Mouse (Mus musculus) Patski (cell line): ENCODE measurements at regions not wholly inside any gene's neighbourhood (a gene's known extent, or its start where the extent isn't known, plus 50 kb on each side); places are given as distances from the start of the nearest gene placed in this dataset.

ENCODE experiments used
- ATAC-seq: fragments of 100-300 bp; one replicate; pipeline ENCODE4 v1.8.0; 2021
- CTCF ChIA-PET: fragments of 350-600 bp; sonication (Branson Sonifier 250); formaldehyde crosslinking; loops from one replicate; lab custom pipeline; 2022; ENCODE audit warnings: inconsistent platforms; lab: Charles Lee
- POLR2A ChIA-PET: fragments of 350-600 bp; sonication (Branson Sonifier 250); formaldehyde crosslinking; loops from one replicate; lab custom pipeline; 2022; ENCODE audit warnings: antibody characterized with exemption, inconsistent platforms; lab: Charles Lee
- DNase-seq: peaks from one replicate; pipeline ENCODE4 v3.0.0-alpha.2; 2011; ENCODE audit warnings: low read depth, low spot score
- H3K27me3 ChIP-seq: fragments of 371-371 bp; one replicate; pipeline ENCODE4 v1.5.1; 2021
- CTCF ChIP-seq: fragments of 100-300 bp; IDR thresholded peaks from one replicate; pipeline ENCODE4 v1.5.1; 2021
- in situ Hi-C: fragments of 300-500 bp; cut with MboI; formaldehyde crosslinking; loops from 3 replicates; pipeline ENCODE4 v1.11.1; 2018; ENCODE audit warnings: low pct_unique_long_range_greater_than_20kb, mixed read lengths

GRCm38 (mm10) chr5:64598606-64599005 is 204.6 kb upstream of the Klf3 start:
- CTCF ChIA-PET = no interaction called here
- H3K27me3 ChIP-seq = no peaks in the 10 kb centered on the region
- in situ Hi-C loops = no loop called here
- DNase-seq (no peak), ATAC-seq (no peak)
- TF ChIP-seq CTCF = no peak
- POLR2A ChIA-PET = interaction anchor here (1.1 kb wide), 1 partner anchor 78 kb away, joined by 3 read pairs; no protein-coding TSS in a partner anchor

- POLR2A ChIA-PET = interaction anchor here (0.6 to 1.1 kb wide), 3 partner anchors 78 to 206 kb away, joined by 3 to 8 read pairs (median 3); no protein-coding TSS in a partner anchor
- no peaks in the 10 kb centered on the region for H3K27me3 ChIP-seq
- DNase-seq (no peak), ATAC-seq (no peak)
- CTCF ChIA-PET = no interaction called here
- TF ChIP-seq CTCF = no peak
- in situ Hi-C loops = no loop called here
These were observed 204.2 kb upstream of the Klf3 start for GRCm38 (mm10) chr5:64599015-64599414.

DNA sequence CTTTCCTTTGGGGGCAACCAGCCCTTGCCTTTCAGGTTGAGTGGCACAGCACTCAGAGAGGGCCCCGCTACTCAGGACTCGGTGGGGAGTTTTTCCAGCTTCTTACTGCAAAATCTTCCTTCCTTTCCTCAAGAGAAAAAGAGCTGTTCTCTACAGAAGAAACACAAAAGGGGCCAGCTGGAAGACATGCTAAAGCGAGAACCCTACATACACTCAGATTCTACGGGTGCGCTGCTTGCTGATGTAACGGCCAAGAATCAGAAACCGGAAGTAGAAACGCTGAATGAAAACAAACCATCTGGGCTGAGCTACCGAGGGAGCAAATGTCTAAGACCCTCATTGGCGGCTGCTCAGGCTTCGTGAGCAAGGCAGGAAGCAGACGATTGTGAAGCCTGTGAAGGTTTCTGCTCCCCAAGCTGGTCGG is 203.3 kb upstream of the Klf3 start:
- ChIA-PET POLR2A (interaction anchor here (0.7 to 1.1 kb wide), 2 partner anchors 79 to 206 kb away, joined by 3 to 8 read pairs; no protein-coding TSS in a partner anchor), CTCF (no interaction called here)
- no peaks in the 10 kb centered on the region for H3K27me3 ChIP-seq
- TF ChIP-seq CTCF = no peak
- DNase-seq (no peak), ATAC-seq (no peak)
- in situ Hi-C loops = no loop called here

DNA sequence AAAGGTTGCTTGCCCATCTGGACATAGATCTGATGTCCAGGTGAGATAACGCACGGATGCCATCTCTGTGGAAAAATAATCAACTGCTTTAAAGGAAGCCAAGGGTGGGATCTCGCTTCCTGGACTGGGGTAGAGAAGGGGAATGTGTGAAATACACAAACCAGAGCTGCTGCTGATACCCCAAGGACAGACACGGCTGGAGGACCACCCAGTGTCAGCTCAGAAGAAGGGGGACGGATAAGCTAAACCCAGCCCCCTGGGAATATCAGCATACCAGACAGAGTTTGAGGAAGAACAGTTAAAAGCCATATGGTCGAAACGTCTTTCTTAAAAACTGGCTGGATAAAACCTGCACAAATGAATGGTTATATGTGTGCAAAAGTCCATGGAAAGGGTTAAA is 202.8 kb upstream of the Klf3 start:
- in situ Hi-C loops = no loop called here
- no peak for TF ChIP-seq CTCF
- DNase-seq = no peak
- ChIA-PET POLR2A (no interaction called here), CTCF (no interaction called here)
- H3K27me3 ChIP-seq = no peaks in the 10 kb centered on the region
- no peak for ATAC-seq

DNA sequence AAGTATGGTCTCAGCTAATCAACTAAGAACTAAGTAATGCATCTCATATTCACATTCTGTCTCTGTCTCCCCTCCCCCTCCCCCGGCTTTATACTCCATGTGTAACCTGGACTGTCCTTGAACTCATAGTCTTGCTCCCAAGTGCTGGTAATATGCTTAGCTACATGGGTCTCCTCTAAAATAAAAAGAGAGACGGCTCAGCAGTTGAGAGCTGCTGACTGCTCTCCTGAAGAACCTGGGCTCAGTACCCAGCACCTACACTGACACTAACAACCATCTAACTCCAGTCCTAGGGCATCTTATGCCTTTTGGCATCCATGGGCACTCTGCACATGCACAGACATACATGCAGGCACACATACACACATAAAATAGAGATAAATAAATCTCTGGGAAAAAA is 202.4 kb upstream of the Klf3 start:
- ATAC-seq = no peak
- in situ Hi-C loops = no loop called here
- ChIA-PET CTCF (no interaction called here), POLR2A (no interaction called here)
- TF ChIP-seq CTCF = no peak
- DNase-seq = no peak
- H3K27me3 ChIP-seq = no peaks in the 10 kb centered on the region

GRCm38 (mm10) chr5:64601285-64601684 is 201.9 kb upstream of the Klf3 start:
- no peaks in the 10 kb centered on the region for H3K27me3 ChIP-seq
- TF ChIP-seq CTCF = no peak
- CTCF ChIA-PET = no interaction called here
- no peak for ATAC-seq
- POLR2A ChIA-PET = no interaction called here
- in situ Hi-C loops = no loop called here
- no peak for DNase-seq

GRCm38 (mm10) chr5:64601832-64602231 is 201.4 kb upstream of the Klf3 start:
- DNase-seq = no peak
- in situ Hi-C loops = no loop called here
- TF ChIP-seq CTCF = no peak
- ChIA-PET POLR2A (no interaction called here), CTCF (no interaction called here)
- no peak for ATAC-seq
- no peaks in the 10 kb centered on the region for H3K27me3 ChIP-seq

GRCm38 (mm10) chr5:64602356-64602936 is 200.7 kb upstream of the Klf3 start:
- ChIA-PET CTCF (no interaction called here), POLR2A (no interaction called here)
- TF ChIP-seq CTCF = no peak
- in situ Hi-C loops = no loop called here
- DNase-seq (no peak), ATAC-seq (no peak)
- no peaks in the 10 kb centered on the region for H3K27me3 ChIP-seq

- H3K27me3 ChIP-seq = no peaks in the 10 kb centered on the region
- no peak for TF ChIP-seq CTCF
- DNase-seq (no peak), ATAC-seq (no peak)
- POLR2A ChIA-PET = no interaction called here
- in situ Hi-C loops = no loop called here
- CTCF ChIA-PET = interaction anchor here (0.9 to 1.7 kb wide), 2 partner anchors 23 to 210 kb away, joined by 3 to 5 read pairs; no protein-coding TSS in a partner anchor
These were observed 200.0 kb upstream of the Klf3 start for GRCm38 (mm10) chr5:64602996-64603755.

DNA sequence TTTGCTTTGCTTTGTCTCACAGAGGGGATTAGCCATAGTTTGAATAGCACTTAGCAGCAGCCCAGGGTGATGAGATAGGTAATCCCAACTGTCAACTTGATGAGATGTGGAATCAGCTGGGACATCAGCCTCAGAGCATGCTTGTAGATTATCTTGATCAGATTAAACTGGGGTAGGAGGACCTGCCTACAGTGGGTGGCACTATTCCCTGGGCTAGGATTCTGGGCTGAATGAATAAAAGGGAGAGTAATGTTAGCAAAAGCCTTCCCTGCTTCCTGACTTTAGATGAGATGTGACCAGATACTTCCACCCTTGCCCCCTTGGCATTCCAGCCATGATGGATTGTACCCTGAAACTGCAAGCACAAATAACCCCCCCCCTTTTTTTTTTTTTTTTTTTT is 198.0 kb upstream of the Klf3 start:
- no peak for ATAC-seq
- ChIA-PET CTCF (interaction anchor here (1.0 to 1.4 kb wide), 2 partner anchors 11 to 79 kb away, joined by 3 read pairs; no protein-coding TSS in a partner anchor), POLR2A (no interaction called here)
- in situ Hi-C loops = no loop called here
- no peak for TF ChIP-seq CTCF
- DNase-seq = no peak
- no peaks in the 10 kb centered on the region for H3K27me3 ChIP-seq

DNA sequence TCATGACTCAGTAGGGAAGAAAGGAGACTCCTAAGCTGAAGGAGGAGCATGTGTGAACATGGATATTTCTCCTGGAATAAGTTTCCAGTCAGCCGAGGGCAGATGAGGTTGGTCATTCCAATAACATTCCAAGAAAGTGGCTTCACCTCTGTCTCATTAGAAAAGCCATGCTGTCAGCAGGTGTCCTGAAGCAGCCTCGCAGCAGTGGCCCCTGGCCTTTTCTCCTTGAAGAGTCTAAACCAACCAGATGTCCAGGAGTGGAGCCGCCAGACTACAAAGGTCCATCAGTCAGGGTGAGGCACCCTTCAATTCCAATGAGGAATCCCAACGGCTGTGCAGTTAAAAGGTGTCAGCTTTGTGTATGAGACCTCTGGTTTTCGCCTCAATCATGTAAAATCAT is 197.2 kb upstream of the Klf3 start:
- ChIA-PET CTCF (interaction anchor here (1.0 kb wide), 1 partner anchor 80 kb away, joined by 3 read pairs; no protein-coding TSS in a partner anchor), POLR2A (no interaction called here)
- no peak for TF ChIP-seq CTCF
- in situ Hi-C loops = no loop called here
- no peaks in the 10 kb centered on the region for H3K27me3 ChIP-seq
- ATAC-seq (no peak), DNase-seq (no peak)
